8 mouse cellular contexts compared by ENCODE assay signal in genomic region chr10:34019302-34020075, GRCm38 (mm10). TPM values are rescaled to one million over a fixed set of nuclear protein-coding genes. Genes with fewer than 3 reads are reported as not detected.
A peak's percentile ranks its signal among the peaks of the same experiment; 100 is the strongest.
DNase-seq lines count a peak whose midpoint lies in the region; ATAC-seq lines count a peak whose summit lies in the region.

Gene Rwdd1, minus strand, starts transcription at chr10:34019624.

- H3K27me3 ChIP-seq in hindbrain, embryonic 15.5 days = no peaks in the 10 kb centered on the region

- ATAC-seq in hindbrain, embryonic 15.5 days (ENCODE audit: low FRiP score, low read depth) = peak; percentile 100

- peak within 1 kb of the TSS; percentile 91 for H3K27ac ChIP-seq in hindbrain, embryonic 15.5 days (replicated peaks)

- H3K9ac ChIP-seq in hindbrain, embryonic 15.5 days = peak within 1 kb of the TSS; percentile 97

- peak within 1 kb of the TSS; percentile 97 for H3K4me3 ChIP-seq in hindbrain, embryonic 15.5 days

- H3K9me3 ChIP-seq in hindbrain, embryonic 15.5 days = no peaks in the 10 kb centered on the region

- peak within 1 kb of the TSS; percentile 63 for H3K4me2 ChIP-seq in hindbrain, embryonic 15.5 days

- peaks cover 6% of the 10 kb centered on the region; the same call in 1 of the 2 replicates for H3K36me3 ChIP-seq in hindbrain, embryonic 15.5 days

- under 1% methylated on average over 82 of the region's 82 CpGs for WGBS in hindbrain, embryonic 15.5 days

- DNase-seq in T-cell, adult 2 months (ENCODE audit: low spot score) = peak; percentile 98
- DNase-seq in cerebellum, postnatal 36 days = peak; percentile 96 to 97
- DNase-seq in frontal cortex, postnatal 36 days (ENCODE audit: low spot score in 2 of 2) = peak; percentile 98 to 99
- peak; percentile 96 for DNase-seq in left cerebral cortex, adult 11 months (ENCODE audit: low spot score)
- peak; percentile 98 to 100 for DNase-seq in lung, postnatal 4 days
- DNase-seq in retina, postnatal 7 days (ENCODE audit: low read depth, low spot score) = peak; percentile 91
- DNase-seq in urinary bladder, adult 2 months (ENCODE audit: low spot score) = peak; percentile 94

- peaks cover 26% of the 10 kb centered on the region for H3K4me1 ChIP-seq in hindbrain, embryonic 15.5 days (replicated peaks)

RNA-seq across cellular contexts. Expression of gene Rwdd1, which starts in this region (rescaled TPM):
- polyA plus RNA-seq in hindbrain, embryonic 15.5 days (2015; fragmentation: Nextera tagmentation; extraction: Ambion mirVana) = 118 and 121 TPM in 2 replicates
- 66.1 and 68.9 TPM in 2 replicates for polyA plus RNA-seq in urinary bladder, adult 2 months (2012; rRNA removed)

Comparison
In these comparisons a context has a peak if more than half of its experiments do, and no peak if none do; other contexts are left out.
1. Peak in every context shown above with its lines: DNase-seq, ATAC-seq, H3K4me3 ChIP-seq and H3K27ac ChIP-seq.